Mouse (Mus musculus) liver, embryonic 11.5 days (tissue): Measurements from ENCODE around the gene Hjurp. TPM values are rescaled to one million over a fixed set of nuclear protein-coding genes. Genes with fewer than 3 reads are reported as not detected.

Experiments
- ATAC-seq: fragments of 200-750 bp; cut with Nextera tagmentation; replicated peaks from 2 replicates; pipeline ENCODE4 v1.8.0; 2017; ENCODE audit warnings: moderate number of reproducible peaks, mild to moderate bottlenecking, moderate TSS enrichment, moderate library complexity; ENCODE audit not compliant: low FRiP score
- DNase-seq: peaks from one replicate; pipeline ENCODE4 v3.0.0-alpha.2; 2017; ENCODE audit warnings: low spot score
- H3K27ac ChIP-seq: fragments of 300-500 bp; sonication (generic); 2 replicates; pipeline ENCODE4 v1.5.1; 2014; ENCODE audit warnings: mild to moderate bottlenecking, low read depth, low read length, control low read depth
- H3K27me3 ChIP-seq: fragments of 300-500 bp; sonication (generic); replicated peaks from 2 replicates; pipeline ENCODE4 v1.6.1; 2014; ENCODE audit warnings: low read length, mixed read lengths; ENCODE audit not compliant: control insufficient read depth, insufficient read depth
- H3K36me3 ChIP-seq: fragments of 300-500 bp; sonication (generic); 2 replicates; pipeline ENCODE4 v1.6.1; 2014; ENCODE audit warnings: mild to moderate bottlenecking, low read length, moderate library complexity, mixed read lengths; ENCODE audit not compliant: control insufficient read depth, insufficient read depth
- H3K4me1 ChIP-seq: fragments of 300-500 bp; sonication (generic); replicated peaks from 2 replicates; pipeline ENCODE4 v1.6.1; 2014; ENCODE audit warnings: low read length, mixed read lengths; ENCODE audit not compliant: control insufficient read depth, insufficient read depth
- H3K4me2 ChIP-seq: fragments of 300-500 bp; sonication (generic); 2 replicates; pipeline ENCODE4 v1.6.1; 2014; ENCODE audit warnings: mild to moderate bottlenecking, control low read depth, moderate library complexity
- H3K4me3 ChIP-seq: fragments of 300-500 bp; sonication (generic); 2 replicates; pipeline ENCODE4 v1.5.1; 2014; ENCODE audit warnings: low read depth, low read length, control low read depth
- H3K9ac ChIP-seq: fragments of 300-500 bp; sonication (generic); 2 replicates; pipeline ENCODE4 v1.6.1; 2014; ENCODE audit warnings: low read depth, low read length, control low read depth
- H3K9me3 ChIP-seq: fragments of 300-500 bp; sonication (generic); 2 replicates; pipeline ENCODE4 v1.6.1; 2016; ENCODE audit warnings: low read length, inconsistent platforms, mixed read lengths; ENCODE audit not compliant: control insufficient read depth
- WGBS: fragments of 180-500 bp; shearing (Covaris S2); extraction: QIAGEN DNeasy Blood & Tissue Kit; methylation state at CpG from one replicate; pipeline ENCODE4 v1.1.7; 2014; 5-methylcytosine and 5-hydroxymethylcytosine counted together
- polyA plus RNA-seq: library from polyadenylated mRNA; unstranded; fragments of >200 nt; fragmentation: Nextera tagmentation; extraction: Ambion mirVana; gene quantifications from 2 replicates; pipeline ENCODE4 v1.2.1, GENCODE M21; 2014

Hjurp gene
- polyA plus RNA-seq, 1 experiment from 2014 or later = 168 TPM

- WGBS = 79% methylated on average over 6 of the region's 6 CpGs
- Histone ChIP-seq H3K9me3 (peaks cover 49% of the 10 kb centered on the region), H3K4me1 (peaks cover 35% of the 10 kb centered on the region), H3K4me3 (no peak overlapping the region), H3K27ac (no peak overlapping the region), H3K4me2 (no peak overlapping the region), H3K36me3 (peaks cover 21% of the 10 kb centered on the region), H3K9ac (no peak overlapping the region), H3K27me3 (no peaks in the 10 kb centered on the region)
- DNase-seq (no peak), ATAC-seq (no peak)
Measured at GRCm38 (mm10) chr1:88257681-88258080, 19.8 kb downstream of the Hjurp start.

- Histone ChIP-seq H3K4me2 (no peak overlapping the region), H3K27ac (no peak overlapping the region), H3K9ac (no peak overlapping the region), H3K4me1 (peaks cover 29% of the 10 kb centered on the region), H3K4me3 (no peak overlapping the region), H3K9me3 (peaks cover 55% of the 10 kb centered on the region), H3K36me3 (peaks cover 15% of the 10 kb centered on the region), H3K27me3 (no peaks in the 10 kb centered on the region)
- no peak for DNase-seq
- ATAC-seq = no peak
- 72% methylated on average over 10 of the region's 10 CpGs for WGBS
Measured at GRCm38 (mm10) chr1:88256886-88257663, 20.4 kb downstream of the Hjurp start.

GRCm38 (mm10) chr1:88255989-88256754 is 21.3 kb downstream of the Hjurp start:
- WGBS = 75% methylated on average over 13 of the region's 13 CpGs
- peaks cover 21% of the 10 kb centered on the region for H3K4me1 ChIP-seq
- H3K9me3 ChIP-seq = peaks cover 56% of the 10 kb centered on the region
- H3K27me3 ChIP-seq = no peaks in the 10 kb centered on the region
- ATAC-seq (no peak), DNase-seq (no peak)
- no peak overlapping the region for H3K4me3 ChIP-seq
- H3K4me2 ChIP-seq = no peak overlapping the region
- no peak overlapping the region for H3K9ac ChIP-seq
- no peak overlapping the region for H3K27ac ChIP-seq
- H3K36me3 ChIP-seq = peaks cover 6% of the 10 kb centered on the region

- Histone ChIP-seq H3K27me3 (no peaks in the 10 kb centered on the region), H3K27ac (no peak overlapping the region), H3K4me1 (peaks cover 14% of the 10 kb centered on the region), H3K9me3 (peaks cover 57% of the 10 kb centered on the region), H3K9ac (no peak overlapping the region), H3K4me3 (no peak overlapping the region), H3K36me3 (peaks cover under 1% of the 10 kb centered on the region; the same call in 1 of the 2 replicates), H3K4me2 (no peak overlapping the region)
- ATAC-seq (no peak), DNase-seq (no peak)
- WGBS = 63% methylated on average over 2 of the region's 2 CpGs
Measured at GRCm38 (mm10) chr1:88255466-88255857, 22.0 kb downstream of the Hjurp start.

- peaks cover 62% of the 10 kb centered on the region for H3K9me3 ChIP-seq
- no peak overlapping the region for H3K4me3 ChIP-seq
- H3K36me3 ChIP-seq = no peaks in the 10 kb centered on the region
- H3K4me2 ChIP-seq = no peak overlapping the region
- H3K27ac ChIP-seq = no peak overlapping the region
- no peaks in the 10 kb centered on the region for H3K27me3 ChIP-seq
- H3K4me1 ChIP-seq = peaks cover 8% of the 10 kb centered on the region
- H3K9ac ChIP-seq = no peak overlapping the region
- DNase-seq (no peak), ATAC-seq (no peak)
- 79% methylated on average over 12 of the region's 12 CpGs for WGBS
Measured at GRCm38 (mm10) chr1:88254793-88255465, 22.5 kb downstream of the Hjurp start.

- H3K9me3 ChIP-seq = peaks cover 76% of the 10 kb centered on the region
- no peak overlapping the region for H3K27ac ChIP-seq
- no peaks in the 10 kb centered on the region for H3K27me3 ChIP-seq
- no peaks in the 10 kb centered on the region for H3K4me1 ChIP-seq
- H3K4me2 ChIP-seq = no peak overlapping the region
- WGBS = 69% methylated on average over 6 of the region's 6 CpGs
- H3K9ac ChIP-seq = no peak overlapping the region
- no peaks in the 10 kb centered on the region for H3K36me3 ChIP-seq
- no peak for DNase-seq
- ATAC-seq = no peak
- no peak overlapping the region for H3K4me3 ChIP-seq
Measured at GRCm38 (mm10) chr1:88253540-88253939, 23.9 kb downstream of the Hjurp start.

GRCm38 (mm10) chr1:88253106-88253505 is 24.3 kb downstream of the Hjurp start:
- DNase-seq (no peak), ATAC-seq (no peak)
- WGBS = 69% methylated on average over 8 of the region's 8 CpGs
- Histone ChIP-seq H3K4me2 (no peak overlapping the region), H3K9me3 (peaks cover 80% of the 10 kb centered on the region), H3K27me3 (no peaks in the 10 kb centered on the region), H3K27ac (no peak overlapping the region), H3K4me1 (no peaks in the 10 kb centered on the region), H3K4me3 (no peak overlapping the region), H3K9ac (no peak overlapping the region), H3K36me3 (no peaks in the 10 kb centered on the region)

GRCm38 (mm10) chr1:88250023-88250422 is 27.4 kb downstream of the Hjurp start:
- H3K9ac ChIP-seq = no peak overlapping the region
- no peaks in the 10 kb centered on the region for H3K36me3 ChIP-seq
- no peak overlapping the region for H3K27ac ChIP-seq
- H3K9me3 ChIP-seq = peaks cover 86% of the 10 kb centered on the region
- no peaks in the 10 kb centered on the region for H3K27me3 ChIP-seq
- H3K4me1 ChIP-seq = no peaks in the 10 kb centered on the region
- WGBS = 77% methylated on average over 5 of the region's 5 CpGs
- no peak overlapping the region for H3K4me3 ChIP-seq
- H3K4me2 ChIP-seq = no peak overlapping the region
- DNase-seq (no peak), ATAC-seq (no peak)
